Comparison of ENCODE assay signal across 9 mouse cellular contexts in genomic region chr9:117192093-117192492, GRCm38 (mm10).
A peak's percentile ranks its signal among the peaks of the same experiment; 100 is the strongest.
DNase-seq lines count a peak whose midpoint lies in the region; ATAC-seq lines count a peak whose summit lies in the region.
"Had no signal": no experiment of that assay in that cellular context is flagged by ENCODE, and none has a peak within 500 bp of the region (broad histone marks: within the 10 kb centered on the region; RNA-seq: fewer than 3 reads in every experiment).

No protein-coding gene starts in this region.

- peaks cover 17% of the 10 kb centered on the region for H3K4me1 ChIP-seq in kidney, embryonic 15.5 days
- H3K4me1 ChIP-seq in brown adipose tissue, adult 24 weeks (ENCODE audit: control insufficient read depth, insufficient read depth, insufficient read length, low read length) = no peaks in the 10 kb centered on the region
- H3K4me1 ChIP-seq in heart, embryonic 14.5 days (ENCODE audit: control insufficient read depth in 2 of 2, insufficient read depth in 2 of 2, low read length in 2 of 2) = peaks cover 14 to 23% of the 10 kb centered on the region in 2 experiments
- peaks cover 18% of the 10 kb centered on the region for H3K4me1 ChIP-seq in limb, embryonic 10.5 days

- peak overlapping the region; percentile 84 for H3K27ac ChIP-seq in kidney, embryonic 15.5 days
- 0 out of 2 replicates have a peak overlapping the region, but pooled peaks have one; percentile 0 for H3K27ac ChIP-seq in brown adipose tissue, adult 24 weeks (replicated peaks; ENCODE audit: low read depth, low read length)
- H3K27ac ChIP-seq in heart, embryonic 14.5 days (replicated peaks in 1 of 2; ENCODE audit: control insufficient read depth in 1 of 2, insufficient read depth in 1 of 2, low read depth in 2 of 2, low read length in 2 of 2) = peak overlapping the region; percentile 83 to 88
- peak overlapping the region; percentile 73 for H3K27ac ChIP-seq in limb, embryonic 10.5 days

- no peak overlapping the region for H3K9ac ChIP-seq in kidney, embryonic 15.5 days
- no peak overlapping the region for H3K9ac ChIP-seq in heart, embryonic 14.5 days (ENCODE audit: low read length)

- H3K36me3 ChIP-seq in kidney, embryonic 15.5 days = peaks cover 14% of the 10 kb centered on the region
- H3K36me3 ChIP-seq in heart, embryonic 14.5 days (ENCODE audit: control insufficient read depth, insufficient read depth, low read length) = 0 out of 2 replicates have a peak, but pooled peaks cover 4% of the 10 kb centered on the region
- peaks cover 20% of the 10 kb centered on the region for H3K36me3 ChIP-seq in limb, embryonic 10.5 days

- no peak overlapping the region for H3K4me2 ChIP-seq in kidney, embryonic 15.5 days
- H3K4me2 ChIP-seq in heart, embryonic 14.5 days (ENCODE audit: low read length) = peak overlapping the region; percentile 53

- no peaks in the 10 kb centered on the region for H3K27me3 ChIP-seq in kidney, embryonic 15.5 days
- H3K27me3 ChIP-seq in heart, embryonic 14.5 days (ENCODE audit: control insufficient read depth, insufficient read depth, low read length) = no peaks in the 10 kb centered on the region
- no peaks in the 10 kb centered on the region for H3K27me3 ChIP-seq in limb, embryonic 10.5 days (ENCODE audit: low read depth, poor library complexity, severe bottlenecking)

- no peak for ATAC-seq in kidney, embryonic 15.5 days (replicated peaks; ENCODE audit: low FRiP score)
- no peak for ATAC-seq in heart, embryonic 14.5 days (ENCODE audit: insufficient number of reproducible peaks, insufficient read depth, low FRiP score, low read depth)

- no peak overlapping the region for H3K4me3 ChIP-seq in kidney, embryonic 15.5 days (replicated peaks)
- H3K4me3 ChIP-seq in brown adipose tissue, adult 24 weeks (ENCODE audit: insufficient read depth, low read depth, low read length) = no peak overlapping the region
- no peak overlapping the region for H3K4me3 ChIP-seq in heart, embryonic 14.5 days (ENCODE audit: control insufficient read depth in 1 of 2, insufficient read depth in 1 of 2, low read depth in 1 of 2, low read length in 2 of 2)
- H3K4me3 ChIP-seq in limb, embryonic 10.5 days = no peak overlapping the region

- no peaks in the 10 kb centered on the region; the same call in 1 of the 2 replicates for H3K9me3 ChIP-seq in kidney, embryonic 15.5 days (replicated peaks)
- no peaks in the 10 kb centered on the region for H3K9me3 ChIP-seq in heart, embryonic 14.5 days (ENCODE audit: control insufficient read depth, low read length)
- no peaks in the 10 kb centered on the region for H3K9me3 ChIP-seq in limb, embryonic 10.5 days (replicated peaks)

- DNase-seq in kidney, adult 11 months = no peak
- DNase-seq in limb, embryonic 10.5 days (ENCODE audit: low spot score) = no peak
- no peak for DNase-seq in adrenal gland, adult 8-10 months
- no peak for DNase-seq in embryo, embryonic 9.5 days (ENCODE audit: extremely low spot score)
- DNase-seq in adrenal gland, adult (ENCODE audit: inconsistent age in 2 of 2, low spot score in 1 of 2) = no peak
- DNase-seq: cerebellum, postnatal 36 days had no signal

- whole genome bisulfite sequencing in kidney, embryonic 15.5 days = 60% methylated on average over 15 of the region's 15 CpGs
- WGBS in heart, embryonic 14.5 days = 54% methylated on average over 15 of the region's 15 CpGs
- 78% methylated on average over 15 of the region's 15 CpGs for WGBS in limb, embryonic 10.5 days

Comparison
In these comparisons a context has a peak if more than half of its experiments do, and no peak if none do; other contexts are left out.
1. H3K27ac ChIP-seq: peak in every context shown above with its lines; median percentile 86 in heart, embryonic 14.5 days; 84 in kidney, embryonic 15.5 days; 73 in limb, embryonic 10.5 days; 0 in brown adipose tissue, adult 24 weeks.